Mouse (Mus musculus) limb, embryonic 13.5 days (tissue): Measurements from ENCODE around the gene Plekhn1. TPM values are rescaled to one million over a fixed set of nuclear protein-coding genes. Genes with fewer than 3 reads are reported as not detected.

ENCODE experiments used
- ATAC-seq: fragments of 200-750 bp; cut with Nextera tagmentation; 2 replicates; pipeline ENCODE4 v1.8.0; 2017; ENCODE audit warnings: low read depth, moderate number of reproducible peaks, moderate TSS enrichment; ENCODE audit not compliant: low FRiP score
- H3K27ac ChIP-seq: fragments of 300-500 bp; sonication (generic); 2 replicates; pipeline ENCODE4 v1.5.1; 2015; ENCODE audit warnings: inconsistent platforms, mild to moderate bottlenecking, moderate library complexity
- H3K27me3 ChIP-seq: fragments of 300-500 bp; sonication (generic); 2 replicates; pipeline ENCODE4 v1.6.1; 2015; ENCODE audit warnings: mild to moderate bottlenecking, inconsistent platforms
- H3K36me3 ChIP-seq: fragments of 300-500 bp; sonication (generic); 2 replicates; pipeline ENCODE4 v1.6.1; 2015; ENCODE audit warnings: inconsistent platforms, mild to moderate bottlenecking, moderate library complexity
- H3K4me1 ChIP-seq: fragments of 300-500 bp; sonication (generic); 2 replicates; pipeline ENCODE4 v1.6.1; 2015; ENCODE audit warnings: inconsistent platforms
- H3K4me2 ChIP-seq: fragments of 300-500 bp; sonication (generic); replicated peaks from 2 replicates; pipeline ENCODE4 v1.6.1; 2015; ENCODE audit warnings: inconsistent platforms, mild to moderate bottlenecking, moderate library complexity
- H3K4me3 ChIP-seq: fragments of 300-500 bp; sonication (generic); 2 replicates; pipeline ENCODE4 v1.5.1; 2015; ENCODE audit warnings: moderate library complexity, mild to moderate bottlenecking, inconsistent platforms
- H3K9ac ChIP-seq: fragments of 300-500 bp; sonication (generic); 2 replicates; pipeline ENCODE4 v1.6.1; 2015; ENCODE audit warnings: mild to moderate bottlenecking, inconsistent platforms
- H3K9me3 ChIP-seq: fragments of 300-500 bp; sonication (generic); 2 replicates; pipeline ENCODE4 v1.6.1; 2016; ENCODE audit warnings: inconsistent platforms
- WGBS: fragments of 180-500 bp; shearing (Covaris S2); methylation state at CpG from one replicate; pipeline ENCODE4 v1.1.7; 2015; 5-methylcytosine and 5-hydroxymethylcytosine counted together
- polyA plus RNA-seq: library from polyadenylated mRNA; unstranded; fragments of >200 nt; fragmentation: Nextera tagmentation; extraction: Ambion mirVana; gene quantifications from 2 replicates; pipeline ENCODE4 v1.2.1, GENCODE M21; 2015

Plekhn1 gene
- polyA plus RNA-seq, 1 experiment from 2014 or later: 24.9 TPM

DNA sequence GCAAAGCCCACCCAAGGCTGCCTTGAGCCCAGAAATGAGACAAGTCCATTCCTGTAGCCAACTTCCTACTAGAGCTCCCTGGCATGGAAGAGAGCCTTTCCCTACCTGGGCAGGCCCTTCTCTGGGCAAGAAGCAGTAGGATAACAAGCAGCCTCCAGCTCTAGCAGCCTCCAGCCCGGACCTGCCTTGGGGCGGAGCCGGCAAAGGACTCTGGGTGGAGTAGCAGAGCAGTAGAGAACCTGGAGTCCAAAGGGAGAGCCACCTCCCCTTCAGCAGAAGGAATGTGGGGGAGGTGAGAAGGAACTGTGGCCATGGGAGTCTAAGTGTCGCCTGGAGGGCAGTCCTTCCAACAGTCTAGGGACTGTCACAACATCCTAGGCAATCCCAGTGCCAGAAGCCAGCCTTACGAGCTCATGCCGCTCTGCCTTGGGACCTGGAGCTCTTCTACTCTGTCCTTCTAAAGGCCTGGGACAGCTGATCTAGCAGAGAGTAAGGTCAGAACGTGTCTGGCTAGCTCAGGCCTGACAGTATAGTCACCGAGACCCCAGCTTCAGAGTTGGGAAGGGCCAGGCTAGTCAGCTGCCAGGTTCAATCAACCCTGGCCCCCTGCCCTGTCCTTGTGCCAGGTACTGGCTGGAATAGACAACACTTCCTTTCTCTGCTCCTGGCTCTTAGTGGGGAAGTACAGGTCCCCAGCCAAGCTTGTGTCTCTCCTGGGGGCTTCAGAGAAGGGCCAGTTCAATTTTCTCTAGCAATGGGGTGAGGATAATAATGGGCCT lies 42.0 kb downstream of the Plekhn1 start:
- no peaks in the 10 kb centered on the region for H3K9me3 ChIP-seq
- H3K9ac ChIP-seq: 0 out of 2 replicates have a peak overlapping the region, but pooled peaks have one; percentile 19
- peaks cover 77% of the 10 kb centered on the region for H3K4me1 ChIP-seq
- WGBS: 38% methylated on average over 8 of the region's 8 CpGs
- H3K27me3 ChIP-seq: no peaks in the 10 kb centered on the region
- no peak for ATAC-seq
- peak overlapping the region; percentile 58; the same call in 1 of the 2 replicates for H3K27ac ChIP-seq
- peaks cover 66% of the 10 kb centered on the region for H3K36me3 ChIP-seq
- peak overlapping the region; percentile 1; the same call in 1 of the 2 replicates for H3K4me3 ChIP-seq
- peak overlapping the region; percentile 35 for H3K4me2 ChIP-seq

DNA sequence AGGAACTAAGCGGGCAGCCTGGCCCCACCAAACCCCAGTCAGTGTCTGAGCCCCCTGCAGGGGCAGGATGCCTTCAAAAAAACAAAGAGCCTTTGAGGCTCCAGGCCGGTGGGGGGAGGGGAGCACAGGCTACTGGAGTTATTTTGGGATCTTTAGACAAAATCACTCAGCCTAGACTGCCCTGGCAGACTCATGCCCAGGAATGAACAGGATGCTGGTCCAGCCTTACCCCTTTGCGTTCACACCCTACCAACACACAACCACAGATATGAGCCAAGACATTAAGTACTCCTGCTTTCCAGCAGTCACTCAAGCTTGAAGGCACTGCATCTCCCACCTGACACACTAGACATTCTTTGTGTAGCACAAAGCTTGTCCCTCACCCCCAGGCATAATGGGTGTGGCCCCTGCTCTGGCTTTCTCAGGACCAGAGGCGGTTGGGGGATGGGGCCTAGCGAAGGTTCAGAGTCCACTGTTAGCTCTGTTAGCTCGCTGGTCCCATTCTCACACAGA lies 45.8 kb downstream of the Plekhn1 start:
- ATAC-seq: peak; percentile 17; the same call in 1 of the 2 replicates
- H3K9ac ChIP-seq: peak overlapping the region; percentile 14
- no peak overlapping the region for H3K4me3 ChIP-seq
- peaks cover 73% of the 10 kb centered on the region for H3K36me3 ChIP-seq
- H3K27ac ChIP-seq: peak overlapping the region; percentile 76
- H3K27me3 ChIP-seq: no peaks in the 10 kb centered on the region
- 26% methylated on average over 6 of the region's 6 CpGs for WGBS
- H3K4me2 ChIP-seq: peak overlapping the region; percentile 34
- H3K4me1 ChIP-seq: peaks cover 72% of the 10 kb centered on the region
- H3K9me3 ChIP-seq: no peaks in the 10 kb centered on the region

- Histone ChIP-seq H3K27me3 (no peaks in the 10 kb centered on the region), H3K4me2 (peak overlapping the region; percentile 34; the same call in 1 of the 2 replicates), H3K4me3 (no peak overlapping the region), H3K9ac (peak overlapping the region; percentile 14; the same call in 1 of the 2 replicates), H3K9me3 (no peaks in the 10 kb centered on the region), H3K36me3 (peaks cover 73% of the 10 kb centered on the region), H3K27ac (peak overlapping the region; percentile 76; the same call in 1 of the 2 replicates), H3K4me1 (peaks cover 66% of the 10 kb centered on the region)
- 69% methylated on average over 5 of the region's 5 CpGs for WGBS
- ATAC-seq: no peak
These were observed 46.4 kb downstream of the Plekhn1 start for GRCm38 (mm10) chr4:156188162-156188810.

DNA sequence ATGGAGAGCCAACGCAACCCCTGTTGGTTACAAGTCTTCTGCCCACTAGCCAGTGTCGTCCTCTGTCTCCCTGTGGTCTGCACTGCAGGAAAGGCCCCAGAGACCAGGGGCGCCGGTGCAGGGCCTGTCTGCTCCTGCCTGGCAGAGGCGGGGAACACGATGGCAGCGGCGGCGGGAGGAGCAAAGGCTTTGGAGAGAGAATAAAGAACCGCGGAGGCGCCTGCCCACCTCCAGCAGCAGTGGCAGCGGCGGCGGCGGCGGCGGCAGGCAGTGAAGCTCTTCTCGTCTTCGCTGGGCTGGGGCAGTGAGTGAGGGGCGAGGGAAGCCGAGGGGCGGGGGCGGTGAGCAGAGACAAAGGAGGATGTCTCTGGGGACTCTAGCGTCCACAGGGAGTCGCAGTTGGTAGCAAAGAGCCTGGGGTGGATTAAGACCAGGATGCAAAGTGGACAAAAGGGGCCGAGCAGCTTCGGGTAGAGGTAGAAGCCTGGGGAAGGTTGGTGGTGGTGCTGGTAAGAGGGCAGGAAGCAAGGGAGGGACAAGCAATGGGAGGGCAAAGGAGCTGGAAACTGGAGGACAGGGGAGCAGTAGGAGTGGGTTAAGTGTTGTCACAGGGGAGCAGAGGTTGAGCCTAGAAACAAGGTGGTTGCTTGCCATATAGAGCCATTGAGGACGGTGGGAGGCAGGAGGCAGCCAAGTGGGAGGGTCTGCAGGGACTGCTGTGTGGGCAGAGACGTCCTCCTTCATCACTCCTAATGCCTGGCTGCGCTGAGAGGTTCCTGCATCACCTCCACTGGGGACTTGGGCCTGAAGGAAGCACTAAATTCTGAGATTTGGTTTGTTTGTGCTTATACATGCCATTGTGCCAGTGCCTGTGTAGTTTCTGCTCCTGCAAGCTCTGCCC lies 48.5 kb downstream of the Plekhn1 start:
- H3K9ac ChIP-seq: peak overlapping the region; percentile 61
- no peaks in the 10 kb centered on the region for H3K27me3 ChIP-seq
- H3K9me3 ChIP-seq: no peaks in the 10 kb centered on the region
- WGBS: 11% methylated on average over 31 of the region's 31 CpGs
- ATAC-seq: no peak
- H3K4me1 ChIP-seq: peaks cover 54% of the 10 kb centered on the region
- H3K4me2 ChIP-seq: peak overlapping the region; percentile 59
- H3K4me3 ChIP-seq: peak overlapping the region; percentile 29
- H3K36me3 ChIP-seq: peaks cover 68% of the 10 kb centered on the region
- H3K27ac ChIP-seq: peak overlapping the region; percentile 61

DNA sequence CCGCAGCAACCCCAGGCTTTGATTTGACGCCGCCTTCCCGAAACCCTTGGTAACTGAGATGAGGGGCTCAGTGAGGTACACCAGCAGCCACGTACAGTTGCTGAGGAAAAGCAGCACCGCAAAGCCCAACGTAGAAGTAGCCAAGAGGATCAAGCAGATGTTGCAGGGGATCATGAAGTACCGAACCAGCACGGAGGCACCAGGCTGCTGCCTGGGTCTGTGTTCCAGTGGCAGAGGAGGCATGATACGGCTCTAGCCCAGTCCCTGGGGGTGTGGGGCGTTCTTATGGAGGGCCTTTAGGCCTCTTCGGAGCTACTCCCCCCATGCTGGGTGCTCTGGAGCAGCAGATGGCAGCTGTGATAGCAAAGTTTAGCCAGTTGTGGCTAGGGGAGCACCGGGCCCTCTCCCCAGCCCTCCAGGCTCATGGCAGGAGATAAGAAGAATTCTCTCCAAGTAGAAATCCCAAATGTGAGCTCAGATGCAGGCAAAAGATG lies 49.2 kb downstream of the Plekhn1 start:
- Histone ChIP-seq H3K9me3 (no peaks in the 10 kb centered on the region), H3K27ac (peak overlapping the region; percentile 61; the same call in 1 of the 2 replicates), H3K27me3 (no peaks in the 10 kb centered on the region), H3K4me1 (peaks cover 52% of the 10 kb centered on the region), H3K9ac (peak overlapping the region; percentile 61), H3K4me2 (peak overlapping the region; percentile 59), H3K4me3 (peak overlapping the region; percentile 29), H3K36me3 (peaks cover 64% of the 10 kb centered on the region)
- WGBS: 81% methylated on average over 13 of the region's 13 CpGs
- no peak for ATAC-seq

- peaks cover 63% of the 10 kb centered on the region for H3K36me3 ChIP-seq
- no peak overlapping the region for H3K27ac ChIP-seq
- H3K4me3 ChIP-seq: no peak overlapping the region
- 0 out of 2 replicates have a peak overlapping the region, but pooled peaks have one; percentile 59 for H3K4me2 ChIP-seq
- H3K9me3 ChIP-seq: no peaks in the 10 kb centered on the region
- no peak for ATAC-seq
- 86% methylated on average over 7 of the region's 7 CpGs for WGBS
- no peaks in the 10 kb centered on the region for H3K27me3 ChIP-seq
- H3K4me1 ChIP-seq: peaks cover 41% of the 10 kb centered on the region
- no peak overlapping the region for H3K9ac ChIP-seq
These were observed 50.2 kb downstream of the Plekhn1 start for GRCm38 (mm10) chr4:156184291-156184954.

DNA sequence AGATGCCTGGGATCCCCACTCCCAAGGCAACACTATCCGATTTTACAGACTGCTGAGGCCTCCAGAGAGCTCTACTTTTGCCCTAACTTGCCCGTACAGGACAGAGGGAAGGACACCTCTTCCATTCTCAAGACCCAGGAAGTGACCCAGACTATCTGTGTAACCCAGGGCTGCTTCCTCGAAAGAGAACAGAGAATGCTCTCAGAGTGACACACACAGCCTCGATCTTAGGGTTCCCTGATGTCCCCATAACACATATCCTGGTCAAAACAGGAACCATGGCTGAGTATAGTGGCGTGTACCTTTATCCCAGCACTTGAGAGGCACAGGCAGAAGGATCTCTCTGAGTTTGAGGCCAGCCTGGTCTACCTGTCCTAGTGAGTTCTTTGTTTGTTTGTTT lies 50.9 kb downstream of the Plekhn1 start:
- H3K36me3 ChIP-seq: peaks cover 66% of the 10 kb centered on the region
- H3K27ac ChIP-seq: no peak overlapping the region
- 87% methylated on average over 5 of the region's 5 CpGs for WGBS
- H3K4me1 ChIP-seq: peaks cover 35% of the 10 kb centered on the region
- H3K4me2 ChIP-seq: no peak overlapping the region
- no peaks in the 10 kb centered on the region for H3K27me3 ChIP-seq
- H3K9ac ChIP-seq: no peak overlapping the region
- H3K4me3 ChIP-seq: no peak overlapping the region
- no peaks in the 10 kb centered on the region for H3K9me3 ChIP-seq
- no peak for ATAC-seq

GRCm38 (mm10) chr4:156177630-156178029 lies 57.0 kb downstream of the Plekhn1 start:
- Histone ChIP-seq H3K9ac (no peak overlapping the region), H3K27ac (no peak overlapping the region), H3K4me1 (no peaks in the 10 kb centered on the region), H3K36me3 (peaks cover 87% of the 10 kb centered on the region), H3K9me3 (no peaks in the 10 kb centered on the region), H3K27me3 (no peaks in the 10 kb centered on the region), H3K4me2 (no peak overlapping the region), H3K4me3 (no peak overlapping the region)
- no peak for ATAC-seq
- WGBS: 94% methylated on average over 9 of the region's 9 CpGs

DNA sequence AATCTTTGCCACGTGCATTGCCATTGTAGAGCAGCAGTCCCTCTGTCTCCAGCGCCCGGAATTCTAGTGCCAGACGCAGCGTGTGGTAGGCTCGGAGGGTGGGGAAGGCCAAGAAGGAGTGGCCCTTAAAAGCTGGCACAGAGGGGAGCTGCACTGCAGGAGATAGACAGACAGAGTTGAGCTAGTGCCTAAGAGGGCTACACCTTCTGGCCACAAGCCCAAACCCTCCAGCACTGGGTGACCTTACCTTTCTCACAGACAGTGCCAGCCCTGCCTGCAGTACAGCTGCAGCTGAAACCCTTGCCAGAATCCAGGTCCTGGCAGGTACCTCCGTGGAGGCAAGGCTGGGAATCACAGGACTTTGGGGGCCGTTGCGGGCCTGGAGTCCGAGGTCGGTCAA lies 62.8 kb downstream of the Plekhn1 start:
- Histone ChIP-seq H3K27me3 (no peaks in the 10 kb centered on the region), H3K27ac (no peak overlapping the region), H3K4me1 (no peaks in the 10 kb centered on the region), H3K9ac (no peak overlapping the region), H3K9me3 (no peaks in the 10 kb centered on the region), H3K4me2 (no peak overlapping the region), H3K36me3 (peaks cover 100% of the 10 kb centered on the region), H3K4me3 (no peak overlapping the region)
- ATAC-seq: no peak
- WGBS: 95% methylated on average over 11 of the region's 11 CpGs
